Mouse (Mus musculus): ENCODE measurements around the gene Actn2.

Gene Actn2

DNA sequence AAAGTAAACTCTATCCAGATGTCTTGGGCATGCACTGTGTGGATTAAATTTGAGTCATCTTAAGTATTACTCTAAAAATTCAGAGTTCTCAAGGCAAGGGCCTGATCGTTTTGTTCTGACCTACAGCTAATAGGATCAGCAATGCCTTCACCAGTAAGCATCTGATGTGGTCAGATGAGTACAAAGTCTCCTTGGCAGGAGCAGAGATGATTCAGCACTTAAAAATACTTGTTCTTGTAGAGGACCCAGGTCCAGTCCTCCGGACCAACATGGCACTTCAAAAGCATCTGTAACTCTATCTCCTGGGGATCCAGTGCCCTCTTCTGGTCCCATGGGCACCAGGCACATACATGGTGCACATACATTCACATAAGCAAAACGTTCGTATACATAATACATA is 108.4 kb downstream of the Actn2 start:
- ChIA-PET CTCF (no interaction called here), POLR2A (interaction anchor here in 1 of 4 experiments (1.1 kb wide), 1 partner anchor 162 kb away, joined by 3 read pairs; the partner anchor contains the start of gene Heatr1)

- POLR2A ChIA-PET = interaction anchor here in 2 of 4 experiments (1.4 to 2.0 kb wide), 3 partner anchors 29 to 167 kb away, joined by 4 to 9 read pairs (median 4); partner anchors contain the start of gene Mtr (in 1 of the 2)
These were observed 112.3 kb downstream of the Actn2 start for GRCm38 (mm10) chr13:12228248-12228647.

GRCm38 (mm10) chr13:12227606-12228005 is 113.0 kb downstream of the Actn2 start:
- CTCF ChIA-PET = no interaction called here
- POLR2A ChIA-PET = interaction anchor here in 3 of 4 experiments (0.9 to 3.5 kb wide), 7 partner anchors 8 to 168 kb away, joined by 3 to 10 read pairs (median 4); partner anchors contain the start of genes Mtr (in 2 of the 3) and Heatr1 (in 1 of the 3)

More at GRCm38 (mm10) chr13:12228248-12228647, 112.3 kb downstream of the Actn2 start:
- CTCF ChIA-PET = no interaction called here

All from embryonic stem cell, embryonic (primary cell).